Mouse (Mus musculus) intestine, embryonic 14.5 days (tissue): Measurements from ENCODE around the gene Abhd12. TPM values are rescaled to one million over a fixed set of nuclear protein-coding genes. Genes with fewer than 3 reads are reported as not detected.
A peak's percentile ranks its signal among the peaks of the same experiment; 100 is the strongest.

Experiments used
- ATAC-seq: fragments of 200-750 bp; cut with Nextera tagmentation; replicated peaks from 2 replicates; pipeline ENCODE4 v1.8.0; 2017; ENCODE audit warnings: low read depth, moderate number of reproducible peaks, moderate TSS enrichment, moderate library complexity; ENCODE audit not compliant: low FRiP score, low TSS enrichment
- DNase-seq: peaks from one replicate; pipeline ENCODE4 v3.0.0-alpha.2; 2018; ENCODE audit warnings: low spot score
- H3K27ac ChIP-seq: fragments of 300-500 bp; sonication (generic); 2 replicates; pipeline ENCODE4 v1.5.1; 2014; ENCODE audit warnings: low read depth, mild to moderate bottlenecking, control low read depth
- H3K27me3 ChIP-seq: fragments of 300-500 bp; sonication (generic); replicated peaks from 2 replicates; pipeline ENCODE4 v1.6.1; 2014; ENCODE audit warnings: low read length, control low read depth; ENCODE audit not compliant: control insufficient read depth, insufficient read depth
- H3K36me3 ChIP-seq: fragments of 300-500 bp; sonication (generic); 2 replicates; pipeline ENCODE4 v1.6.1; 2014; ENCODE audit warnings: low read length, control low read depth; ENCODE audit not compliant: control insufficient read depth, insufficient read depth
- H3K4me1 ChIP-seq: fragments of 300-500 bp; sonication (generic); replicated peaks from 2 replicates; pipeline ENCODE4 v1.6.1; 2014; ENCODE audit warnings: low read length, control low read depth, mixed read lengths; ENCODE audit not compliant: control insufficient read depth, insufficient read depth
- H3K4me2 ChIP-seq: fragments of 300-500 bp; sonication (generic); 2 replicates; pipeline ENCODE4 v1.6.1; 2014; ENCODE audit warnings: low read length
- H3K4me3 ChIP-seq: fragments of 300-500 bp; sonication (generic); 2 replicates; pipeline ENCODE4 v1.5.1; 2014; ENCODE audit warnings: low read depth, low read length, control low read depth, mixed read lengths
- H3K9ac ChIP-seq: fragments of 300-500 bp; sonication (generic); 2 replicates; pipeline ENCODE4 v1.6.1; 2014; ENCODE audit warnings: mild to moderate bottlenecking, low read length
- H3K9me3 ChIP-seq: fragments of 300-500 bp; sonication (generic); 2 replicates; pipeline ENCODE4 v1.6.1; 2016; ENCODE audit warnings: low read length, control low read depth; ENCODE audit not compliant: control insufficient read depth
- WGBS: fragments of 180-500 bp; shearing (Covaris S2); extraction: QIAGEN DNeasy Blood & Tissue Kit; methylation state at CpG from one replicate; pipeline ENCODE4 v1.1.7; 2014; 5-methylcytosine and 5-hydroxymethylcytosine counted together
- polyA plus RNA-seq: library from polyadenylated mRNA; unstranded; fragments of >200 nt; fragmentation: Nextera tagmentation; extraction: Ambion mirVana; gene quantifications from 2 replicates; pipeline ENCODE4 v1.2.1, GENCODE M21; 2014

Gene Abhd12
- polyA plus RNA-seq, 1 experiment from 2014 or later: 52.1 TPM

DNA sequence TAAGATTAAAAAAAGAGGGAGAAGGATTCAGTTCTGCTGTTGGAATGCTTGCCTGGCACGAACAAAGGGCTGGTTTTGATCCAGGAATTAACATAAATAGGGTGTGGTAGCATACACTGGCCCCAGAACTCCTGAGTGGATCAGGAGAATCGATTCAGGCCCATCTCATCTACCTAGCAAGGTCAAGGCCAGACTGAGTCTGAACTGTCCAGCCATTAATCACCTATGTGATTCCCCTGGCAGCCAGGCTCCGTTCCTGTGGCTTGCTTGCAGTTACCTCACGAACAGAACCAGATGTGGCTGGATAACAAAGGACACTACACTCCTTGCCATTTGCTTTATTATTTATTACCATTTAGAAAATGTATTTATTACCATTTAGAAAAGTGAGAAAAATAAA lies 111.2 kb downstream of the Abhd12 start:
- no peak for ATAC-seq
- WGBS: 57% methylated on average over 4 of the region's 4 CpGs
- Histone ChIP-seq H3K27ac (no peak overlapping the region), H3K9ac (no peak overlapping the region), H3K27me3 (no peaks in the 10 kb centered on the region), H3K4me2 (no peak overlapping the region), H3K4me1 (peaks cover 8% of the 10 kb centered on the region; the same call in 1 of the 2 replicates), H3K4me3 (no peak overlapping the region), H3K36me3 (peaks cover 49% of the 10 kb centered on the region), H3K9me3 (no peaks in the 10 kb centered on the region)
- DNase-seq: no peak

DNA sequence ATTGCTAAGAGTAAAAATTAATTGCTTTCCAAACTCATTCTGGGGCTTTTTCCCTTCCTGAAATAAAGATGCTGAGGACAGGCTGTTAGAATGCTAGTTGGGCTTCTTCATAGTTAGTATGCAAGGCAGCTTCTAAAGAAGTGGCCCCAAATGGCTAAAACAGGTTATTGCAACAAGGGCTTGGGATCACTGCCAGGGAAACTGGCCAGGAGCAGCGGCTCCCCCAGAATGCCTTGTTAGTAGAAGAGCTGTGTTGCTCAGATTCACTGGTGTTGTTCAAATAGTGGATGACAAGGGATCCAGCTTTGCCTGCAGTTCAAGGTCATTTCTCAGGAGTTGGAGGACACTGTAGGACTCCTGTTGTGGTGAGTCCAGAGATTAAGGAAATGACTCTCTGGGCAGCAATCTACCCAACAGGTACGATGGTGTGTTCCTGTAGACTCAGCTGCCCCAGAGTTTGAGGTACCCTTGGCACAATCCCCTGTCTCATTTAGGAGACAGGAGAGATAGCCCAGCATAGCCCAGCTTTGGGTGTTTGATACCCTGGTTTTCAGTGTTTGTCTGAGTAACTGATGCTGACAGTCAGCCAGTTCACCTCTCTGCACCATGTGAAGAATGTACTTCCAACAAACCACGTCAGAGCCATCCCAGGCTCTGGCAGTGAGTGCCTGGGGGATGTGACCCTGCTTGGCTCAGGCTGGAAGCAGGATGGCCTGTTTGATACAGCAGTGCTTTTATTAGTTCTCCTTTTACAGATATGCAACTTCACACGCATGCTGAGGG lies 115.6 kb downstream of the Abhd12 start:
- Histone ChIP-seq H3K4me2 (peak overlapping the region; percentile 65), H3K36me3 (peaks cover 19% of the 10 kb centered on the region), H3K4me3 (peak overlapping the region; percentile 1; the same call in 1 of the 2 replicates), H3K4me1 (peaks cover 13% of the 10 kb centered on the region; the same call in 1 of the 2 replicates), H3K9me3 (no peaks in the 10 kb centered on the region), H3K27ac (no peak overlapping the region), H3K27me3 (no peaks in the 10 kb centered on the region), H3K9ac (no peak overlapping the region)
- ATAC-seq: no peak
- no peak for DNase-seq
- 50% methylated on average over 4 of the region's 4 CpGs for WGBS

DNA sequence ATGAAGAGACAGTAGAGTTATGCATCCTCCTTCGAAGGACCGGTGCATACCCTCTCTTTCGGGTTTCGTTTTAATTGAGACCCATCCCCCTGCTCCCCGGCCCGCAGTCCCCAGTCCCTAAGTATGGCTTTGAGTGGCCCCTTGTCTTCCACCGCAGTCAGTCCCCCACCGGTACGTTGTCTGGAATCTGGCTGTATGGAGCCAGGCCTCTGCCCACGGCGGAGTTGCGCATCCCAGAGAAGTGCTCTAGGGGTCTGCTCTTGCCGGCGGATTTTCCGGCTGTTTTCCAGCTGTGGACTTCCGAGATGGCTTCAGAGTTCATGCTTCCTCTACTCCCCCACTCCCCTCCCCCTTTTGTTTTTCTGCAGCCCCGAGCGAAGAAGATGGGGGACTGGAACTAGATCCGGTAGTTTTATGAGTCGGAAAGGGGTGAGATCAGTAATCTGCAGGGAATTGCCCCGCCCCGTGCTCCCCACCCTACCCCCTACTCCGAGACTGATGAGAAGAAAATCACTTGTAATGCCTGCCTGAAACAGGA lies 117.2 kb downstream of the Abhd12 start:
- H3K4me1 ChIP-seq: peaks cover 13% of the 10 kb centered on the region; the same call in 1 of the 2 replicates
- H3K27me3 ChIP-seq: no peaks in the 10 kb centered on the region
- no peaks in the 10 kb centered on the region for H3K9me3 ChIP-seq
- H3K9ac ChIP-seq: peak overlapping the region; percentile 61
- ATAC-seq (peak; percentile 44), DNase-seq (peak; percentile 71)
- H3K4me2 ChIP-seq: peak overlapping the region; percentile 65
- WGBS: 1% methylated on average over 23 of the region's 23 CpGs
- peak overlapping the region; percentile 75; the same call in 1 of the 2 replicates for H3K27ac ChIP-seq
- peaks cover 7% of the 10 kb centered on the region; the same call in 1 of the 2 replicates for H3K36me3 ChIP-seq
- peak overlapping the region; percentile 88 for H3K4me3 ChIP-seq

DNA sequence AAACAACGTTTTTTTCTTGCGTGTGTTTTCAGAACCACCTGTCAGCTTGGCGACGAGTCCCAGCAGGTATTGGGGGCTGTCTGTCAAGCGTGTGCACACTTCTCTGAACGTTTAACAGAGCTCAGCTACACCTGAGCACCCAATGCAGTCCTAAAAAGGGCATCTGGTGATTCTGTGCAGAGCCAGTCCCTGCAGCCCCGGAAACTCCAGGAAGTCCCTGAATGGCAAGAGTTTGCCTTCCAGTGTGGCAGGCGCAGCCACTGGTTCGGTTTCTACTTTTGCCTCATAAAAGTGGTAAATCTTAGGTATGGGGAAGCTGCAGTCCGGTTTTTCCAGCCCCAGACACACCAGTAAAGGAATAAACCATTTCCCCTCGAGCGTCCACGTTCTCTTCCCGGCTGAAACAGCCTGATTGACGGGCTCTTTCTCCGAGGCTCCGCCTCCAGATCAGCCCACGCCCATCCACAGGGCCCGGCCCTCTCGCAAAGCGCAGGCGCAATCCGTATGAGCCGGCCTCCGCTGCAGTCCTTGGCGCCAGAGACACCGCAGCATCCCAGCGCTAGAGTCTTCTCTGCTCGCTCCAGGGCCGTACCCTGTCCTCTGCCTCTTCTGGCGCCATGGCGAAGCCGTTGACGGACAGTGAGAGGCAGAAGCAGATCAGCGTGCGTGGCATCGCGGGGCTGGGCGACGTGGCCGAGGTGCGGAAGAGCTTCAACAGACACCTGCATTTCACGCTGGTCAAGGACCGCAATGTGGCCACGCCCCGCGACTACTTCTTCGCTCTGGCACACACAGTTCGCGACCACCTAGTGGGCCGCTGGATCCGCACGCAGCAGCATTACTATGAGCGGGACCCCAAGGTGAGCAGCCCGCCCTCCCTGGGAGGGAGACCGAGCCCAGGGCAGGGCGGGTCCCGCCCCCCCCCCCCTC lies 118.0 kb downstream of the Abhd12 start, which contains the start of gene Pygb:
Gene Pygb, plus strand, starts transcription at position 485 of the 930 bp plus-strand sequence.
- ATAC-seq: peak; percentile 95

DNA sequence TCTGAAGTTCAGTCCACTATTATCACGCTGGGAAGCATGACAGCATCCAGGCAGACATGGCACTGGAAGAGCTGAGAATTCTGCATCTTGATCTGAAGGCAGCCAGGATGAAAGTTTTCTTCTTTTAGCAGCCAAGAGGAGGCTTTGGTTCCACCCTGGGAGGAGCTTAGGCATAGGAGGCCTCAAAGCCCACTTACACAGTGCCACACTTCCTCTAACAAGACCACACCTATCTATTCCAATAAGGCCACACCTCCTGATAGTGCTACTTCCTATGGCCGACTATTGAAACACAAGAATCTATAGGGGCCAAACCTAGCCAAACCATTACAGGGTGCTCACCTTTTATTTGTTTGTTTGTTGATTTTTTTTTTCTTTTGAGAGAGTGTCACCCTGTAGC lies 121.7 kb downstream of the Abhd12 start:
- 80% methylated on average over 2 of the region's 2 CpGs for WGBS
- no peaks in the 10 kb centered on the region for H3K36me3 ChIP-seq
- peaks cover 5% of the 10 kb centered on the region; the same call in 1 of the 2 replicates for H3K4me1 ChIP-seq
- H3K9ac ChIP-seq: no peak overlapping the region
- no peak overlapping the region for H3K27ac ChIP-seq
- H3K9me3 ChIP-seq: no peaks in the 10 kb centered on the region
- no peak overlapping the region for H3K4me3 ChIP-seq
- H3K27me3 ChIP-seq: no peaks in the 10 kb centered on the region
- DNase-seq (no peak), ATAC-seq (no peak)
- no peak overlapping the region for H3K4me2 ChIP-seq

More for the DNA sequence above, 118.0 kb downstream of the Abhd12 start, which contains the start of gene Pygb:
- peak; percentile 92 for DNase-seq
- H3K27ac ChIP-seq: peak within 1 kb of the TSS; percentile 75
- H3K27me3 ChIP-seq: no peaks in the 10 kb centered on the region
- peak within 1 kb of the TSS; percentile 88 for H3K4me3 ChIP-seq
- no peaks in the 10 kb centered on the region for H3K9me3 ChIP-seq
- WGBS: 1% methylated on average over 53 of the region's 58 CpGs
- peak within 1 kb of the TSS; percentile 65 for H3K4me2 ChIP-seq
- peaks cover 13% of the 10 kb centered on the region; the same call in 1 of the 2 replicates for H3K4me1 ChIP-seq
- H3K36me3 ChIP-seq: peaks cover 4% of the 10 kb centered on the region; the same call in 1 of the 2 replicates
- H3K9ac ChIP-seq: peak within 1 kb of the TSS; percentile 61

Other genes with a start within 250 kb of the Abhd12 start
- gene Acss1, start 236.2 kb downstream of the Abhd12 start, polyA plus RNA-seq: 18.2 and 19.7 TPM in 2 replicates
- gene Vsx1, start 215.4 kb downstream of the Abhd12 start, polyA plus RNA-seq: not detected in 2 replicates
- gene Entpd6, start 155.7 kb downstream of the Abhd12 start, polyA plus RNA-seq: 28.0 and 30.5 TPM in 2 replicates
- 69.5 and 73.6 TPM in 2 replicates for gene Pygb, start 118.0 kb downstream of the Abhd12 start, polyA plus RNA-seq
- 42.5 and 45.8 TPM in 2 replicates for gene Gins1, start 659 bp upstream of the Abhd12 start, polyA plus RNA-seq
- gene Ninl, start 134.6 kb upstream of the Abhd12 start, polyA plus RNA-seq: 10.7 and 11.7 TPM in 2 replicates
- gene Nanp, start 134.7 kb upstream of the Abhd12 start, polyA plus RNA-seq: 51.4 and 54.9 TPM in 2 replicates
- not detected in 2 replicates for gene Gm14151, start 187.6 kb upstream of the Abhd12 start, polyA plus RNA-seq
- not detected in 2 replicates for gene Gm14147, start 193.5 kb upstream of the Abhd12 start, polyA plus RNA-seq